Mouse (Mus musculus) E14TG2a.4 (cell line): Measurements from ENCODE around the gene Litaf.

Experiments
- CTCF ChIP-seq: conservative IDR thresholded peaks from 2 replicates; pipeline ENCODE4 v1.5.1; 2014; ENCODE audit warnings: low read length
- NANOG ChIP-seq: IDR thresholded peaks from 2 replicates; pipeline ENCODE4 v1.6.1; 2014; ENCODE audit warnings: borderline replicate concordance, low read length, mixed read lengths

DNA sequence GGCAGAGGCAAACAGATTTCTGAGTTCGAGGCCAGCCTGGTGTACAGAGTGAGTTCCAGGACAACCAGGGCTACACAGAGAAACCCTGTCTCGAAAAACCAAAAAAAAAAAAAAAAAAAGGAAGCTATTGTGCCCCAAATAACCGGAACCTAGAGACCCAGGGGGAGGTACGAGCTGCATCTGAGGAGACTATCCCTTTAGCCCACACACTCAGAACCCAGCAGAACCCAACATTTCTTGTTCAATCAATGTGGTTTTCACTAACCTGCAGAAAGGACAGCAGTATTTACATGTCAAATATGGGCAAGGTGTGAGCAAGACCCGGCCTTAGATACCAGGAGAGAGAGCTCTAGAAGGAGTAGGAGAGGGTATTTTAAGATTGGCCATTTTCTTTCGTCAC lies 98.9 kb downstream of the Litaf start:
- no peak for TF ChIP-seq CTCF
- no peak for TF ChIP-seq NANOG
